Mouse (Mus musculus) lung, postnatal 0 days (tissue): Measurements from ENCODE around the gene Sp110. TPM values are rescaled to one million over a fixed set of nuclear protein-coding genes. Genes with fewer than 3 reads are reported as not detected.
"Not testable (repeated sequence)": the region's sequence is repeated elsewhere in the genome, so short reads cannot be mapped to it uniquely, and the experiment has no call there.

ENCODE experiments used
- ATAC-seq: fragments of 200-750 bp; cut with Nextera tagmentation; 2 replicates; pipeline ENCODE4 v1.8.0; 2017; ENCODE audit warnings: moderate library complexity
- DNase-seq: peaks from one replicate; pipeline ENCODE4 v3.0.0-alpha.2; 2016; ENCODE audit warnings: low spot score
- H3K27ac ChIP-seq: fragments of 300-500 bp; sonication (generic); 2 replicates; pipeline ENCODE4 v1.5.1; 2014; ENCODE audit warnings: antibody characterized with exemption, mild to moderate bottlenecking, low read length, mixed read lengths
- H3K27me3 ChIP-seq: fragments of 300-500 bp; sonication (generic); replicated peaks from 2 replicates; pipeline ENCODE4 v1.6.1; 2014; ENCODE audit warnings: low read length, mixed read lengths; ENCODE audit not compliant: insufficient read depth
- H3K36me3 ChIP-seq: fragments of 300-500 bp; sonication (generic); 2 replicates; pipeline ENCODE4 v1.6.1; 2014; ENCODE audit warnings: low read length, mixed read lengths; ENCODE audit not compliant: insufficient read depth
- H3K4me1 ChIP-seq: fragments of 300-500 bp; sonication (generic); 2 replicates; pipeline ENCODE4 v1.6.1; 2014; ENCODE audit warnings: antibody characterized with exemption, low read depth, low read length, mixed read lengths; ENCODE audit not compliant: insufficient read depth
- H3K4me2 ChIP-seq: fragments of 300-500 bp; sonication (generic); replicated peaks from 2 replicates; pipeline ENCODE4 v1.6.1; 2014; ENCODE audit warnings: low read depth, mild to moderate bottlenecking, low read length, moderate library complexity, mixed read lengths
- H3K4me3 ChIP-seq: fragments of 300-500 bp; sonication (generic); 2 replicates; pipeline ENCODE4 v1.5.1; 2014; ENCODE audit warnings: low read depth, low read length
- H3K9ac ChIP-seq: fragments of 300-500 bp; sonication (generic); replicated peaks from 2 replicates; pipeline ENCODE4 v1.6.1; 2014; ENCODE audit warnings: low read depth, mild to moderate bottlenecking
- H3K9me3 ChIP-seq: fragments of 300-500 bp; sonication (generic); 2 replicates; pipeline ENCODE4 v1.6.1; 2016; ENCODE audit warnings: low read length, mixed read lengths
- WGBS: fragments of 180-500 bp; shearing (Covaris S2); extraction: QIAGEN DNeasy Blood & Tissue Kit; methylation state at CpG from one replicate; pipeline ENCODE4 v1.1.7; 2014; 5-methylcytosine and 5-hydroxymethylcytosine counted together
- polyA plus RNA-seq: library from polyadenylated mRNA; unstranded; fragments of >200 nt; fragmentation: Nextera tagmentation; extraction: Ambion mirVana; gene quantifications from 2 replicates; pipeline ENCODE4 v1.2.1, GENCODE M21; 2015

Sp110 gene
- polyA plus RNA-seq = 5.8 and 7.2 TPM in 2 replicates

- not testable (repeated sequence) for H3K4me3 ChIP-seq, H3K27me3 ChIP-seq, H3K36me3 ChIP-seq, H3K4me2 ChIP-seq, H3K27ac ChIP-seq, H3K9ac ChIP-seq, ATAC-seq, H3K9me3 ChIP-seq, H3K4me1 ChIP-seq
- peak; percentile 19 for DNase-seq
- WGBS = 54% methylated on average over 16 of the region's 17 CpGs
Measured at GRCm38 (mm10) chr1:85598271-85599012, at the start of gene Sp110. Sp110 (minus strand) TSS chr1:85598817.

GRCm38 (mm10) chr1:85638144-85638543 is 39.5 kb upstream of the Sp110 start:
- not testable (repeated sequence) for H3K9ac ChIP-seq, H3K9me3 ChIP-seq, H3K36me3 ChIP-seq, H3K4me3 ChIP-seq, H3K27me3 ChIP-seq, H3K4me2 ChIP-seq, H3K4me1 ChIP-seq, H3K27ac ChIP-seq, DNase-seq, ATAC-seq
- WGBS = 76% methylated on average over 4 of the region's 4 CpGs

- not testable (repeated sequence) for H3K4me3 ChIP-seq, ATAC-seq, H3K9me3 ChIP-seq, H3K4me2 ChIP-seq, H3K4me1 ChIP-seq, DNase-seq, H3K36me3 ChIP-seq, H3K9ac ChIP-seq, H3K27ac ChIP-seq, H3K27me3 ChIP-seq
- WGBS = 45% methylated on average over 3 of the region's 3 CpGs
Measured at GRCm38 (mm10) chr1:85636936-85637335, 38.3 kb upstream of the Sp110 start.

- not testable (repeated sequence) for H3K4me3 ChIP-seq, H3K27ac ChIP-seq, H3K27me3 ChIP-seq, H3K4me1 ChIP-seq, H3K4me2 ChIP-seq, H3K9ac ChIP-seq, H3K36me3 ChIP-seq, DNase-seq, ATAC-seq, H3K9me3 ChIP-seq
- WGBS = 20% methylated on average over 1 of the region's 1 CpGs
Measured at GRCm38 (mm10) chr1:85618689-85619088, 20.1 kb upstream of the Sp110 start.

GRCm38 (mm10) chr1:85617161-85617560 is 18.5 kb upstream of the Sp110 start:
- DNase-seq, H3K4me3 ChIP-seq, H3K4me1 ChIP-seq, ATAC-seq, H3K4me2 ChIP-seq, H3K36me3 ChIP-seq, H3K9me3 ChIP-seq, H3K27ac ChIP-seq, H3K27me3 ChIP-seq, H3K9ac ChIP-seq: not testable (repeated sequence)
- 53% methylated on average over 4 of the region's 5 CpGs for WGBS

- H3K9me3 ChIP-seq, H3K4me2 ChIP-seq, H3K4me1 ChIP-seq, DNase-seq, H3K27me3 ChIP-seq, H3K27ac ChIP-seq, ATAC-seq, H3K4me3 ChIP-seq, H3K36me3 ChIP-seq, H3K9ac ChIP-seq: not testable (repeated sequence)
- WGBS = 49% methylated on average over 3 of the region's 3 CpGs
Measured at GRCm38 (mm10) chr1:85615819-85616218, 17.2 kb upstream of the Sp110 start.

- not testable (repeated sequence) for H3K9me3 ChIP-seq, H3K36me3 ChIP-seq, H3K27me3 ChIP-seq, H3K4me1 ChIP-seq, DNase-seq, H3K4me3 ChIP-seq, H3K27ac ChIP-seq, H3K4me2 ChIP-seq, ATAC-seq, H3K9ac ChIP-seq
- WGBS = 92% methylated on average over 3 of the region's 3 CpGs
Measured at GRCm38 (mm10) chr1:85615096-85615495, 16.5 kb upstream of the Sp110 start.

- H3K4me1 ChIP-seq, H3K9me3 ChIP-seq, H3K4me3 ChIP-seq, H3K27ac ChIP-seq, DNase-seq, ATAC-seq, H3K36me3 ChIP-seq, H3K4me2 ChIP-seq, H3K9ac ChIP-seq, H3K27me3 ChIP-seq: not testable (repeated sequence)
- no CpG with 5 or more reads among the region's 4 CpGs for WGBS
Measured at GRCm38 (mm10) chr1:85610581-85610980, 12.0 kb upstream of the Sp110 start.

- H3K4me3 ChIP-seq, H3K27ac ChIP-seq, H3K4me1 ChIP-seq, H3K36me3 ChIP-seq, H3K9me3 ChIP-seq, DNase-seq, H3K4me2 ChIP-seq, ATAC-seq, H3K27me3 ChIP-seq, H3K9ac ChIP-seq: not testable (repeated sequence)
- WGBS = 78% methylated on average over 3 of the region's 4 CpGs
Measured at GRCm38 (mm10) chr1:85608361-85608760, 9.7 kb upstream of the Sp110 start.

- DNase-seq, ATAC-seq, H3K4me2 ChIP-seq, H3K27ac ChIP-seq, H3K9ac ChIP-seq, H3K36me3 ChIP-seq, H3K27me3 ChIP-seq, H3K9me3 ChIP-seq, H3K4me1 ChIP-seq, H3K4me3 ChIP-seq: not testable (repeated sequence)
- WGBS = no CpG with 5 or more reads among the region's 1 CpGs
Measured at GRCm38 (mm10) chr1:85604341-85604740, 5.7 kb upstream of the Sp110 start.
